Mouse (Mus musculus): ENCODE measurements around the gene Tnfrsf18.
A peak's percentile ranks its signal among the peaks of the same experiment; 100 is the strongest.

Tnfrsf18 gene

DNA sequence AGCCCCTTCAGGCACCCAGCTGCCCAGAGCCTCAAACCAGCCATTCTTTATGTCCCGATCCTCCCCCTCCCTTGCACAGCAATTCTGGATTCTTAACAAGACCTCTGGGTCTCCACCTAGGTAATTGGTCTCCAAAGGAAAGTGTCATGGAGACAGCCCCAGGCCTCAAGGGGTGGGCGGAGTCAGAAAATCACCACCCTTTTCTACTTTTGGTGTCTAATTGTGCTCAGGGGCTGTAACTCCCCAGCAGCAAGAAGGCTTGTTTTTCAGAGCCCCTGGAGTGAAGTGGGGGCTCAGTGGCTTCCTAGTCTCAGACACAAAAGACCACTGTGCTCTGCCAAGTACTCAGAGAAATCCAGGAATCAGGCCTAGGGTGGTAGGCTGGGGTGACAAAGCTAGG, 44.8 kb downstream of the Tnfrsf18 start:
- DNase-seq (ENCODE audit: low read depth, low spot score), result peak; percentile 21

DNA sequence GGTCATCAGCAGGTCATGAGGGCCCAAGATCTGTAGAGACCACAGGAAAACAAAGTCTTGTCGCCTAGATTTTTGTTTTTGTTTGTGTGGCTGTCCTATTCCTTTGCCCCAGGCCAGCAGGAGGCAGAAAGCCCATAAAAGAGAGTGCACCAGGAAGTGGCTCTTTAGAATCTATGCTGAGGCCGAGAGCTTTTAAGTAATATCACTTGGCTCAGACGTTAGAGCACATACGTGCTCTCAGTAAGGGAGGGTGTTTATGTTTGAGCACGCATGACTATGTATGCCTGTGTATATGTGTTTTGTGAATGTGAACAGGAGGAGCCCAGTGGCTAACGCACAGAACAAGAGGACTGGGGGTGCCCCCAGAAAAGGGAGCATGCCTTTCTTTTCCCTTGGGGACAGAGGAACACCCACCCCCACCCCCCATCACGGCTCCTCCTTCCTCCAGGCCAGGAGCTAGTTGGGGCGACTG, 51.0 kb downstream of the Tnfrsf18 start:
- DNase-seq (ENCODE audit: low read depth, low spot score), result no peak

DNA sequence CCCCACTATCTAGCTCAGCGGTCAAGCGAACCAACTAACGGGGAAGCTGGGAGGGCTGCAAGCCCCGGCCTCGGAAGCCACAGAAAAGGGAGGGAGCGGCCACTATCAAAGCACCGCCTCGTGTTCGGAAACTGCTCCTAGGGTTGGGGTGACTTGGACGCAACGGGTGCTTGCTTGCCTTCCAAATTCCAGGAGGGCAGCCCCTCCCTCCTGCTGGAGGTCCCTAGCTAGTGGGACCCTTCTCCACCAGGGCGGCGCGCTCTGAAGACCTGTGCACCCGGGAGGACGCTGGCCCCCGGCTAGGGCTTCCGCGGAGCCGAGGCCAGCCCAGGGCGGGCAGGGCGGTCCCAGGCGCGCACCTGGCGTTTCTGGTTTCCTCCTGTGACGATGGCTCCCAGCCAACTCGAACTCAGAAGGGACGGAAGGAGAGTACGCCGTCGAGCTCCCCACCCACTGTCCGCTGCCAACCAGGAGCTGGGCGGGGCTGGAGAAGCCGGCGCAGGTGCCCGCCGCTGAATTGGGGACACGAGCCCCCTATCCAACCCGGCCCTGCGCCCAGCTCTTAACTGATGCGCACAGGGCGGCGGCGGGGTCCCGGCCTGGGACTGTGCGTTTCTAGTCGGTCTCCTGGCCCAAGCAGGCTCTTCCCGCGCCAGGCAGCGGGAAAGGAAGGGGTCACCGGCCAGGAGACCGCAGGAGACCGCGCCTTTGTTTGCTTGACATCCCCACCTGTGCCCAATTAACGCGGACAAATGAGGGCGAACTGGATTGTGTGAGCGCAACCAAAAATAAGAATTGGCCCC, 51.7 kb downstream of the Tnfrsf18 start:
- DNase-seq (ENCODE audit: low read depth, low spot score), result peak; percentile 51

Data from ES-CJ7 (cell line).